Mouse (Mus musculus) liver, embryonic 14.5 days (tissue): ENCODE results near the gene Alpk3.

Source experiments
- CTCF ChIP-seq: IDR thresholded peaks from 2 replicates; pipeline ENCODE4 v1.5.1; 2016; ENCODE audit warnings: antibody characterized with exemption, low read depth, control low read depth
- EP300 ChIP-seq: IDR thresholded peaks from 2 replicates; pipeline ENCODE4 v1.6.1; 2016; ENCODE audit warnings: antibody characterized with exemption, low read depth

GRCm38 (mm10) chr7:81102854-81103253, 45.5 kb downstream of the Alpk3 start:
- no peak for TF ChIP-seq CTCF
- TF ChIP-seq EP300, result no peak
